Mouse (Mus musculus): ENCODE measurements at regions not wholly inside any gene's neighbourhood (a gene's known extent, or its start where the extent isn't known, plus 50 kb on each side); places are given as distances from the start of the nearest gene placed in this dataset.
A peak's percentile ranks its signal among the peaks of the same experiment; 100 is the strongest.

DNA sequence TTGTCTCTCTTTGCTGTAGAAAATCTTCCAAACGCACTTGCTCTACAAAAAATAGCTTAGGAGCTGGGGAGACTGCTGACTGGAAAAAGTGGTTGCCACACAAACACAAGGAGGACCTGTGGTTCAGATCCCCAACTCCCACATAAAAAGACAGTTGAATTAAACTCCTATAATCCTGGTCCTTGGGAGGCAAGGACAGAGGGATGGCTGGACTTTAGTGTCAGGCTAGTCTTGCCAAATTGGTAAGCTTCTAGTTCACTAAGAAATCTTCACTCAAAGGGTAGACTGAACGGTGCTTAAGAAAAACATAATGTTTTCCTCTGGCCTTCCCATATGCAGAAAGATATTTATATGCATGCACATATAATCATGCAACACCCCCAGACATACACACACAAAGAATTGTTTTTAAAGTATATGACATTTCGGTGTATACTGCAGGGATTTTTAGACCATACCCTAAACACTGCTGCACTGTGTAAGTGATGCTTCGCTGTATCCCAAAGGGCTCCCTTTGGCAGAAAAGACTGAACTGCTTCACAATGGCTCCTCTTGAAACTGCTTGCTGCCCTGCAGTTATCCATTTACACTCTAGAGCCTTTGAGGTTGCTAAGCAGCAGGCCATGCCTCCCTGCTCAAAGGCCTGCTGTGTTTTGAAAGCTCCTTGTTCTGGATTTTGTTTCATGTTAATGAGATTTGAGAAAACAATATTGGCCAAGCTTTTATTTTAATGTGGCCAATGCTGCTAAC is 1299.3 kb downstream of the Zfp704 start:
- DNase-seq (ENCODE audit: low spot score in 2 of 2): no peak

DNA sequence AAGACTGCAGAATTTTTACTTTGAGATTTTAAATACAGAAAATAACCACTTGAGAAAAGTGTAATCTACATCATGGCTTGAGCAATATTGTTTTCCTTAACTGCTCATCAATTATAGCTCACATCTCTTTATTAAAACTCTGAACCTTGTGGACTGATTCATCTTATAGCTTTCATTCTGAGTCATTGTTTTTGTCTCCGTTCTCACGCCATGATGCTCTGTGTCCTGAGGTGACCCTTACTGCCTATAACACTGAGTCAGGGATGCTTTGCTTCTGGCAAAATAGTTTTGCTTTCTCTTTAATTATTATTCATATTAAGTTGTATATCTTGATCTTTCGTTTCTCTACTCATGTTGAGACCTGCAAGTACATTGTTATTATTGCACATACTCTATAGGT is 1302.6 kb downstream of the Zfp704 start:
- DNase-seq (ENCODE audit: low spot score in 2 of 2): no peak

DNA sequence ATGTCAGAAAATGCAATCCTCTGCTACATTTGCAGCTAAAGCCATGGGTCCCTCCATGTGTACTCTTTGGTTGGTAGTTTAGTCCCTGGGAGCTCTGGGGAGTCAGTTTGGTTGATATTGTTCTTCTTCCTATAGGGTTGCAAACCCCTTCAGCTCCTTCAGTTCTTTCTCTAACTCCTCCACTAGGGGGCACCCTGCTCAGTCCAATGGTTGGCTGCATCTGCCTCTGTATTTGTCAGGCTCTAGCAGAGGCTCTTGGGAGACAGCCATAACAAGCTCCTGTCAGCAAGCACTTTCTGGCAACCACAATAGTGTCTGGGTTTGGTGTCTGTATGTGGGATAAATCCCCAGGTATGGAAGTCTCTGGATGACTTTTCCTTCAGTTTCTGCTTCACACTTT is 1305.1 kb downstream of the Zfp704 start:
- DNase-seq (ENCODE audit: low spot score in 2 of 2): no peak

DNA sequence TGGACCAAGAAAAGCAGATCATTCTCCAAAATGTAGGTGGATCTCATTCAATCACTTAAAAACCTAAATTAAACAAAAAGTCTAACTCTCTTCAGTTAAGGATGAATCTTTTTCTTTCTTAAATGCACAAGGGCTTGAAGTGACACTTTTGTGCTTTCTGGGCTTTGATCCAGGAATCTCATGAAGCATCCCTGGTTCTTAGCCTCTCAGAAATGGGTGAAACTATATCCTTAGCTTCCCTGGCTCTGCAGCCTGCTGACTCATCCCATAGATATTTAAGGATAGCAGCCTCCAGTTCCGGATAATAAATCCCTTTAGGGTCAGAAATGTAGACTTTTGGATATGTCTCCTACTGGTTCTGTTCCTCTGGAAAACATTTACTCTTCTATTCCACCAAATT is 1316.8 kb downstream of the Zfp704 start:
- no peak for DNase-seq (ENCODE audit: low spot score in 2 of 2)

DNA sequence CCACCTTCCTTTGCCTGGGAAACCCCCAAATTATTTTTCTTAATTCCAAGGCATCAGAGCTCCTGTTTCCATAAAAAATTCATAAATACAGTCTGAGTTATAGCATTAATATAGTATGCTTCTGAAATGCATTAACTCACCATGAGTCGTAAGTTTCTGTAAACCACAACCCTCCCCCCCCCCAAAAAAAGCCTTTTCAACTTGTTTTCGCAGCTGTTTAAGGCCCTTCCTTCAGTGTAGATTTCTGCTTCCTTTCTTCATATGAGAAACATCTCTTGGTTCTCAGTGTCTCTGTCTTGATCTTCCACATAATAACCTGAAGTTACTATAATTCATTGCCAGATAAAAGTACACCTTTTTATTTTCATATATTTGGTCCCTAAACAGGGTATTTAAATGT is 1320.3 kb downstream of the Zfp704 start:
- no peak for DNase-seq (ENCODE audit: low spot score in 2 of 2)

DNA sequence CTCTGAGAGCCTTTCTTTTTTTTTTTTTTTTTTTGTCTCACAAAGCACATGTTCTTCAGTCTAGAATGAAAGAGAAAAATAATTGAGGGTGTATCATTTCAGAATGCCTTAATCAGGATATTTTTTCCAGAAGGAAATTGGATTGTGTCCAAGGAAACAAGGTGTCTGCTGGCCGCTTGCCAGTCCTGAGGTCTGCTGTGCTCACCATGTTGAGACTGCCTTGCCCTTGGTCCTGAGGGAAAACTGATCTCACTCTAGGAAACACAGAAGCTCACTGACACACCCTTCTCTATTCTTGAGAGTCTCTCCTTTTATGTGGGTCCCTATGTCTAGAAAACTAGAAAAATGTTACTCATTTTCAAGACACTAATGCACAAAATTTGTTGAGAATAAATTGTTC is 1321.4 kb downstream of the Zfp704 start:
- DNase-seq (ENCODE audit: low spot score in 2 of 2): no peak

DNA sequence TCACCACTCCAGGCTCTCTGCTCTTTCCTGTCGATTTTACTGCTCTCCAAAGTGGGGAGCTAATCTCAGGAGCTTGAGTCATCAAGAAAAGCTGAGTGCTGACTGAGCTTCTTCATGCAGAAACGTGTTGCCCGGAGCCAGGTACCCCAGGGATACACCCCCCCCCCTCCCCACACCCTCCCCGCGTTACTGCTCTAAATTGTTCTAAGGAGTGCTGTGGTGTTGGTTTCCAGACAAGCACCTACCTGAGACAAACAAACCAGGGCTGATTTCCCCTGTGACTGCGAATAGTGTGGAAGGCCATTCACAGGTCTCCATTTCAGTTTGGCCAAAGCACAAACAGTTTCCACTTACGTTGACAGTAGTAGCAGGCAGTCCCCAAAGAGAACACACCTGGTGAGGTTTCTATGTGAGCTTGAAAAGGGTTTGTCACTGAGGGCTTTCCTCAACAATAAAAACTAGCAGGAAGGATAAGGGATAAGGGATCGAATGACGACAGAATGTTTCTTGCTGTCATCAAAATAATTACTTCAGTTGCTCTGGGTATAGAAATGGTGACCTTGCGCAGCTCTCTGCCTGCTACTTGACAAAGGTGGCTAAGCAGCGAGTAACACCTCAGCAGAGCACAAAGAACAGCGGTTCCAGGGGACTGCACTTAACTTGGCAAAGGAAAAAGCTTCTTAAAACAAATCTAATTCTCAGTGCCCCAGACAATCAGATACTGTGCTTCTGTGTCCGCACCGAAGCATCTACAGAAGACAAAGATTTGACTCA is 1325.0 kb downstream of the Zfp704 start:
- no peak for DNase-seq (ENCODE audit: low spot score in 2 of 2)

DNA sequence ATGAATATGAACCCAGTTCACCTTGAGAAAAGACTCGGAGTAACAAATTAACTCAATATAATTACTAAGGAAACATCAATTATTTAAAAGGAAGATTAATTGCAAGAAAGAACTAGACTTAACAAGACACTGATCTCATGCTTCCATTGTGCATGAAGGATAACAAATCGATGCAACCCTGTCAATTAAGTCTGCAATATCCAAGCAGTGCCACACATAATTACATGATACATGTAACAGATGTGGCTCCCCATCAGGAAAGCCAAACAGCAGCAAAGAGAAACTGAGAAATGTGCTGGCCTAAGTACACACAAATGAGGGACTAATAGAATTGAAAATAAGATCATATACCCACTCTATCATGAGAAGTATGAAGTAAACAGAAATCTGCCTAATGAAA is 1327.5 kb downstream of the Zfp704 start:
- no peak for DNase-seq (ENCODE audit: low spot score in 2 of 2)

DNA sequence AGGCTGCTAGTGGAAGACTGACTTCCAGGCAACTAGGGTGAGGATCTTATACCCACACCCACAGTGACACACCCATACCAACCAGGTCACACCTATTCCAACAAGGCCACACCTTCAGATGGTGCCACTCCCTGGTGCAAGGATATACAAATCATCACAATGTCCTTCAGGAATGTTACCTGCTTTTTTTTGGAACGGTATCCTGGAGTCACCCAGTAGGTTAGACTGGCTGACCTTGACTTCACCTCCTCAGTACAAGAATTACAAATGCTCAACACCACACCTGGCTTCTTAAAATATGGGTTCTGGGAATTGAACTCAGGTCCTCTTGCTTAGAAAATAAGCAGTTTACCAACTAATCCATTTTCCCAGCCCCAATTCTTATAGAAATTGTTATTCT is 1333.2 kb downstream of the Zfp704 start:
- DNase-seq (ENCODE audit: low spot score in 2 of 2): no peak

DNA sequence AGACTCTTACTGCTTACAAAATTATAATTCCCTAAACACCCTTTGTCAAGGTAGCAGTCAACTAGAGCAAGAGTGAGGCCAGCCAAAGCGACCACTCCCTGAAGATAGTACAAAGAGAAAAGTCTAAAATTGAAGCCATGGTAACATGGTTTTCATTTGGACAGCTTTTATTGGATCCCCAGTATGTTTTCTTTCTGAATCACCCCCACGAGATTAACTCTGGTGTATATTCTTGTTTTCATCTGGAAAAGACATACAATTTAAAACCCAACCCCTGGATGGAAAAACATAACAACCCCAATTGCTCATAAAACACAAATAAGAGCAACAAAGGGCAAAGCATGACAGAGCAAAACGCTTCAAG is 1339.0 kb downstream of the Zfp704 start:
- no peak for DNase-seq (ENCODE audit: low spot score in 2 of 2)

DNA sequence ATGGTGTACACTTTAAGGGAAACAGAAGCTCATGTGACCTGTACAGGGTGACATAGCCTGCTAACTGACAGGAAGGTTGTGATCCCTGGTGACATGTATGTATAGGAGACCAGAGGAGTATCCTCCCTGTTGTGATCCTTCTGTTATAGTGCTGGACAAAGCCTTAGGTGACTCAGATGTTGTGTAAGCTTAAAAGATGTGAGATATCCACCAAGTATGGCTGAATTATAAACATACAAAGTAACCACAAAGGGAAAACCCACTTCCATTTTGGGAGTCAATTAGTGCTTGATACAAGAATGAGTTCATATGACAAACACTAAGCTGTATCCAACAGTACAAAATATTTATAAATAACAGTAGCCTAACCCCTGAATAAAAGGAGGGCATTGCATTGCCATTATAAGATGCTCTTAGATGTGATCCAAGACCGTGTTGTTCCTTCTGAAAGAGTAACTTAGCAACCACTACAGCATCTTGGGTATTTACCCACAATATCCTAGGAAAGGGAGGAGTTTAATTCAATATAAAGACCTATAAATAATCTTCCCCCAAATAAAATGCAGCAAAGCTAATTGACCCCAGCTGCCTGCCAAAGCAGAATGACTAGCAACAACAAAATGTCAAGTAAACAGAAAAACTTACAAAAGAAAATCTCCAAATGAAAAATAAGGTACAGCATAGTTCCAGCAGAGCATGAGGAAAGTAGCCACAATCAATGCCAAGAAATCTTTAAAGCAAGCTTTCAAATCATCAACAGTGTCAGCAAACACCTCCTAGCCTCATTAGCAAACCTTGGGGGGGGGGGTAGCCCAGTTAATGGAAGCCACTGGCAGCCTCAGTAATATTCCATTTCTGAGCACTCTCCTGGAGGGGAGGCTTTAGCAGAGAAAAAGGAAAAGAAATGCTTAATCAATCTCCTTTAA is 1339.6 kb downstream of the Zfp704 start:
- DNase-seq (ENCODE audit: low spot score in 2 of 2): no peak

DNA sequence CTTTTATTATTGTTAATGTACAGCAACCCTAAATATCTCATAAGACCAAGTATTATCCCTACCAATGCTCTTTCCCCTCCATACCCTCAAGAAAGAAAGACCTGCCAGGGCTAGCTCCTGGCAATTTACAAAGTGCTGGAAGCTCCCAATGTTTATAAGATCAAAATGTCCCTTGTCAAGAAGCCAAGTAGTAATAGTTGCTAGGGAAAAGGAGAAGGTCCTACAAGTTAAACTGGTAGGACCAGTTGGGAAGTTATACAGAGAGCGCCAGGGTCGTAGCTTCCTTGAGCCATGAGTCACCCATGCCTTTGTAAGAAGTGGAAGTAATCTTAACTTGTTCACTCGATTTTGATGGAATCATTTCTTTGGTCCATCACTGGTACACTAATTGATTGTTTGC is 1344.1 kb downstream of the Zfp704 start:
- DNase-seq (ENCODE audit: low spot score in 2 of 2): no peak

DNA sequence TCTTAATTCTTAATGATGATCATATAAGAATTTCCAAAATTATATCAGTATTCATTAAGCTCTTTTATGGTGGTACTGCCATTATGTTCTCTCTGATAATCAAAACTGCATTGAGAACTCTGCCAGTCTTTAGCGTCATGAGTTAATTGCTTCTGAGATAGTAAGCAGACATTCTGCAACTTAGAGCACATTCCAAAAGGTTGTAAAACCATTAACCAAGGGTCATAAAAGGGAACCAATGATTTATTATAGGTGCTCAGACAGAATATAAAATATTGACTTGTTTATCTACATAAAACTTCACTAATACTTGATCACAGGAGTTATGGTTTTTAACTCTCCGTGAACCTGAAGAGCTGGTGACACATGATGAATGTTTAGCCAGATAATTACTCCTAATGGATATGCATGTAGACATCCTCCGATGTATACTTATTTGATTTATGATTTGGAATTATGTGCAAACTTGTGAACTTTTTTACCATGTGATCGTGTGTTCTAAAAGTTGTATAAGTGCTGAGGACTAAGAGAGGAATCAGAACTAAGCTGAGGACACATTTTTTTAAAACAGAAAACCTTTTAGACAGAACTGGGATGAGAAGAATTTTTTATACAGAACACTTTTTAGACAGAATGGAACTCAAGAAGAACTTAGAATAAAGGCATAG is 1345.4 kb downstream of the Zfp704 start:
- no peak for DNase-seq (ENCODE audit: low spot score in 2 of 2)

DNA sequence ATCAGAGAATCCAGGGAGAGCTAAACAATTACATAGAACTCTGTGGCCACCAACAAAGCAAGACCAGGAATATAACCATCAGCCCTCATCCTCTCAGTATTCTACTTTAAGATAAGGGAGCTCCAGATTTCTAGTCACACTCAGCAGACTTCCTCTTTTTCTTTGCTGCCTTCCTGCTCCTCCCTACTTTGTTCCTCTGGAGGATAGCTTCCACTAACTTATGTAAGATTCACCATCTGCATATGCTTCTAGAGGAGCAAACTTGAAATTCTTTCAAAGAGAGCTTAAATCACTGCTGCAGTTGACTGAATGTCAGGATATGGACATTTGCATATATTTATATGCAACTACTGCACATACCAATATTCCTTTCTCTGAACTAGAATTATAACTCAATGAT is 1352.6 kb downstream of the Zfp704 start:
- DNase-seq (ENCODE audit: low spot score in 2 of 2): no peak

DNA sequence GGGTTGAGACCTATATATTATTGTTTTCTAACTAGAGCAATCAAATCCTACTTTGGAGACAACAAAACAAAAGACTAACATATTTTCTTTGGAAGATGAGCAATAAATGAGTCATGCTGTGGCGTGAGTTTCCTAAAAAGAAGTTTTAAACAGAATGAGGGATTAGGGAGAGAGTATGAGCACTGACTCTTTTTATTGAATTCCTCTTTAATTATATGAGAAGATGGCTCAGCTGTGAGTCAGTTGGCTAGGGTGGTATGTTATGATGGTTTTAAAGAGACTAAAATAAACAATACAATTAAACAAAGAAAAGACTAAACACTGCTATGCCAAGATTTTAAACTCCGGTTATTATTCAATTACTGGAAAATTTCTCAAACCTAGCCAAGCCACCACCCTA is 1357.6 kb downstream of the Zfp704 start:
- DNase-seq (ENCODE audit: low spot score in 2 of 2): no peak

DNA sequence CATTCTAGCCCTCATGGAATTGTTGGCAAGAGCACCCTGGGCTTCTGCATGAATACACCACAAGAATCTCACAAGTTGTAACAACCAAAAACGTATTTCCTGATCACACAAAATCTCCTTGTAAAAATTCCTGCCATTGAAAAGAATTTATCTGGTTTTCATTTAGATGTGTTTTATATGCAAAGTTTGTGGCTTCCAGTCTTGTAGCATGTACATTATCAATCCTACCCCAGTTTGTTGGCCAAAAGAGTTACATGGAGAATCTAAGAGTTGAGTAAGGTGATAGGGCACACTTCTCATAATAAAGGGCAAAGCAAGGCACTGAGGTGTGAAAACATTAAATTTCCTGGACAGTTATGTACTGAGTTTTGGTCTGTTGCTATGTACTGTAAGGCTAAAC is 1361.0 kb downstream of the Zfp704 start:
- DNase-seq (ENCODE audit: low spot score in 2 of 2): no peak

DNA sequence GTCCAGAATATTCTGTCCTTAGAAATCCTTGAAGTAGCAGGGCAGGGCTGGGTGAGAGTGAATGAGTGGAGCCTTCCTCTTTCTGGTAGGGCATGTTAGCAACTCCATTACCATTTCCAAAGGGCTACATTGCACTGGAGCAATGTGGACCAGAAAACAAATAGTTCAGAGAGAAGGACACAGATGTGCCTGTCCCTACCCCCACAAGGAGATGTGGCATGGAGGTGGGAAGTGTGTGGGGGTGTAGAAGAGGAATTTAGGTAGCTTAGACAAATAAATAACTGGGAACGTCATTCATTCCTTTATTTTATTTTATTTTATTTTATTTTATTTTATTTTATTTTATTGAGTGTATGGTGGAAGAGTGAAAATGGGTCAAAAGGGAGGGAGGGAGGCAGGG is 1364.1 kb downstream of the Zfp704 start:
- DNase-seq (ENCODE audit: low spot score in 2 of 2): peak; percentile 55 to 77

DNA sequence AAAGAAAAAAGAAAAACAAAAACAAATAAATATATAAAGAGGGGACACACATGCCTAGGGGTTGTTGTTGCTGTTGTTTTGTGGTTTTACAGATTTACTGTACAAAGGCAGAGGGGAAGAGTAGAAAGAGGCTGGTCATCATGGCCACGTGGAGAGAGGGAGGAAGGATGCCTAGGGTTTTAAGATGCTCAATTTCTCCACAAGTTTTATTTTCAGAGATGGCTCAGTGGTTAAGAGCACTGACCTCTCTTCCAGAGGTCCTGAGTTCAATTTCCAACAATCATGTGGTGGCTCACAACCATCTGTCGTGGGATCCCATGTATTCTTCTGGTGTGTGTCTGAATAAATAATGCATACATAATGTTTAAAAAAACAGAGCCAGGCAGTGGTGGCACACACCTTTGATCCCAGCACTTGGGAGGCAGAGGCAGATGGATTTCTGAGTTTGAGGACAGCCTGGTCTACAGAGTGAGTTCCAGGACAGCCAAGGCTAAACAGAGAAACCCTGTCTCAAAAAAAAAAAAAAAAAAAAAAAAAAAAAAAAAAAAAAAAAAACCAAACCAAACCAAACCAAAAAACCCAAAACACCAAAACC is 1364.6 kb downstream of the Zfp704 start:
- peak; percentile 51 to 82 for DNase-seq (ENCODE audit: low spot score in 2 of 2)

DNA sequence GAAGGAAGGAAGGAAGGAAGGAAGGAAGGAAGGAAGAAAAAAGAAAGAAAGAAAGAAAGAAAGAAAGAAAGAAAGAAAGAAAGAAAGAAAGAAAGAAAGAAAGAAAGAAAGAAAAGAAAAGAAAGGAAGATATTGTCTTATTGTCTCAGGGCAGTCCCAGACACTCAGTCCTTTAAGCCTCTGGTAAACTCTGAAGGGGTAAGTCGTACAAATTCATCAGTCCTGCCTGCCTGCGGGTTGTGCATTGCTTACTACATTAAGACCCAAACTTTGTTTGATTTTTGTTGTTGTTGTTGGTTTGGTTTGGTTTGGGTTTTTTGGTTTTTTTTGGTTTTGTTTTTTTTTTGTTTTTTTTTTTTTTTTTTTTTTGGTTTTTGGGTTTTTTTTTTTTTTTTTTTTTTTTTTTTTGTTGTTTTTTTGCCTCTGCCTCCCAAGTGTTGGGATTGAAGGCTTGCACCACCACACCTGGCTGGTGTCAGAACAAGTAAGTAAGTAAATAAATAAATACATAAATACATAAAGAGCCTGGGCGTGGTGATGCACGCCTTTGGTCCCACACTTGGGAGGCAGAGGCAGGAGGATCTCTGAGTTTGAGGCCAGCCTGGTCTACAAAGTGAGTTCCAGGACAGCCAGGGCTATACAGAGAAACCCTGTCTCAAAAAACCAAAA is 1365.2 kb downstream of the Zfp704 start:
- DNase-seq (ENCODE audit: low spot score in 2 of 2): peak in 1 of 2 experiments; percentile 53

DNA sequence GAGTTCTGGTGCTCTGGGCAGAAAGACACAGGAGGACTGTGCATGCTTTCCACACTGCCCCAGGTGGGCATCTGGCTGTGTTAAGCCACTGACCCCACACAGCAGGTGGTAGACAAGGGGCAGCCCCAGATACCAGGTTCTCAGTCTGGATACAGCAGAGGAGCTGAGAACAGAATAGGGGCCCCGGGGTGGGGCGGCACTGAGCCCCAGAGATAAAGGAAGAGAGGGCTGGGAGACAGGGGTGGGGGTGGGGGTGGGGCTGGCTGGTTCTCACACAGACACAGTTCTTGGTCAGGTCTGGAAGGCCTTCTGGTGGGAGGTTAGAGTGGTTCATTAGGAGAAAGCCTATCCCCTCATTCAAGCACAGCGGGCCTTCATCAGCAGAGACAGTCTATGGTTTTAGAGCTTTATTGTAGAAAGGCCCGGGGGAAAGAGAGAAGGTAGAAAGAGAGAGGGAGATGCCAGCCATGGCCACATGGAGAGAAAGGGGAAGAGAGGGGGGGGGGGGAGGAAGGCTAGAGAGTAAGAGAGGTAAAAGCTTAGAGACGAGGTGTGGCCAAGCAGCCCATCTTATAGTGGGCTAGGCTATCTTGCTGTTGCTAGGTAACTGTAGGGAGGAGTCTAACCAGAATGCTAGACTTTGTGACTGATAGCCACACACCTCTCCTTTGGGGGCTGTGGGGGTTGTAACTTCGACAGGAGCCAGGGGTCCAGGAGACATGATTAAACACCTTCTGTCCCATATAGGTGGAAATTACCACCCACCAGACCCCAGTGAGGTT is 1403.1 kb downstream of the Zfp704 start:
- DNase-seq (ENCODE audit: low spot score in 2 of 2): no peak
